Mouse (Mus musculus): ENCODE results near the gene Tmem131l. TPM values are rescaled to one million over a fixed set of nuclear protein-coding genes. Genes with fewer than 3 reads are reported as not detected.

Tmem131l gene
- total RNA-seq, 1 experiment: 31.5 TPM

DNA sequence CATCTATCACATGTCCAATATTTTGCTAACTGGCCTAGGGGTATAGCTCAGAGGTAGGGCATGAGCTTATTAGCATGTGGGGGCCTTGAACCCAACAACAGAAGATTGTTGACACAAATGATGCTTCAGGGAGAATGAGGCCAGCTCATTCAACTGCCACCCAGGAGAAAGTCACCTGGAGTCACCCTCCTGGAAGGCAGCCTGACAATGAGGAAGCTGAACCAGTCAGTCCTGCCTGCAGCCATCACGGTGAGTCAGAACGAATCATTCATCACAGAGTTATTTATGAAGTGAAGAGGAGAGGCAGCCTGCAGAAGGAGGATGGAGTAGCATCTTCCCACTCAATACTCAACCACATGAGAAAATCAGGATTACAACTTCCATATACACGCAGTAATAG is 124.9 kb downstream of the Tmem131l start:
- TF ChIP-seq HCFC1 (IDR thresholded peaks at IDR 0.05; ENCODE audit: borderline replicate concordance, insufficient read depth, low read length) (no peak), ZC3H11A (IDR thresholded peaks at IDR 0.05; ENCODE audit: borderline replicate concordance, low read depth, low read length) (no peak), CHD2 (IDR thresholded peaks at IDR 0.05; ENCODE audit: low read depth, low read length) (no peak), ZNF384 (IDR thresholded peaks at IDR 0.05; ENCODE audit: low read depth, low read length) (no peak), MAFK (IDR thresholded peaks at IDR 0.05; ENCODE audit: insufficient read depth, low read depth, low read length) (no peak)
- H3K27ac ChIP-seq (ENCODE audit: insufficient read depth, low read depth, low read length, poor library complexity, severe bottlenecking): no peak overlapping the region
- no peak overlapping the region for H3K9ac ChIP-seq (ENCODE audit: insufficient read depth, low read depth, low read length, poor library complexity, severe bottlenecking)
- H3K36me3 ChIP-seq (ENCODE audit: control insufficient read depth, insufficient read depth, low read length, poor library complexity, severe bottlenecking): peaks cover 30% of the 10 kb centered on the region
- no peak for DNase-seq (ENCODE audit: low read depth, low spot score)
- H3K4me1 ChIP-seq (ENCODE audit: control insufficient read depth in 2 of 2, insufficient read depth in 2 of 2, low read length in 2 of 2, poor library complexity in 1 of 2): no peaks in the 10 kb centered on the region
- in situ Hi-C loops (cut with MboI; ENCODE audit: low sequenced_read_pairs in 2 of 2, unreplicated experiment in 2 of 2): loop anchor here in 1 of 2 experiments (25.0 kb wide), 1 partner anchor 397 kb away; the partner anchor contains the start of gene Trim2
- no peak overlapping the region for H3K4me3 ChIP-seq (ENCODE audit: insufficient read depth in 1 of 2, low read depth in 1 of 2, low read length in 2 of 2, poor library complexity in 1 of 2, severe bottlenecking in 1 of 2)
- H3K9me3 ChIP-seq (ENCODE audit: control insufficient read depth, insufficient read depth, low read depth, low read length): no peaks in the 10 kb centered on the region

DNA sequence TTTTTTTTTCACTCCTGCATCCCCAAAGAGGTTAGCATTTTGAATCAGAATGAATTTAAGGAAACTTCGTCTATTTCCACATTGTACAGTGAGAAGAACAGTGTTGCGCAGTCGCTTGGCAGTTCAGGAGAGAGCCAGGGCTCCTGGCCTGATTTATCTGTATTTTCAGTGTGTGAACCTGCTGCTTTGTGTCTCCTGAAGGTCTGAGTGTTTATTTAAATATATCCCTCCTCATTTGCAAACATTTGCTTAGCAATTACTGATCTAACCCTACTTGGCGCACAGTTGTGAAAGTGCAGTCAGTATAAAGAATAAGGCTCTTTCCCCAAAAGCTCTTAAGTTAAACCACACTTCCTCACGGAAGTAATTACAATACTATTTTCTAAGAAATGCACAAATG is 129.3 kb downstream of the Tmem131l start:
- in situ Hi-C loops (cut with MboI; ENCODE audit: low sequenced_read_pairs in 2 of 2, unreplicated experiment in 2 of 2): loop anchor here in 1 of 2 experiments (25.0 kb wide), 1 partner anchor 402 kb away; the partner anchor contains the start of gene Trim2
- Histone ChIP-seq H3K4me1 (ENCODE audit: control insufficient read depth in 2 of 2, insufficient read depth in 2 of 2, low read length in 2 of 2, poor library complexity in 1 of 2) (no peaks in the 10 kb centered on the region), H3K36me3 (ENCODE audit: control insufficient read depth, insufficient read depth, low read length, poor library complexity, severe bottlenecking) (peaks cover 31% of the 10 kb centered on the region; the same call in 1 of the 2 replicates), H3K27ac (ENCODE audit: insufficient read depth, low read depth, low read length, poor library complexity, severe bottlenecking) (no peak overlapping the region), H3K9ac (ENCODE audit: insufficient read depth, low read depth, low read length, poor library complexity, severe bottlenecking) (no peak overlapping the region), H3K9me3 (ENCODE audit: control insufficient read depth, insufficient read depth, low read depth, low read length) (no peaks in the 10 kb centered on the region), H3K4me3 (ENCODE audit: insufficient read depth in 1 of 2, low read depth in 1 of 2, low read length in 2 of 2, poor library complexity in 1 of 2, severe bottlenecking in 1 of 2) (no peak overlapping the region)
- TF ChIP-seq ZC3H11A (IDR thresholded peaks at IDR 0.05; ENCODE audit: borderline replicate concordance, low read depth, low read length): no peak
- no peak for TF ChIP-seq CHD2 (IDR thresholded peaks at IDR 0.05; ENCODE audit: low read depth, low read length)
- no peak for TF ChIP-seq MAFK (IDR thresholded peaks at IDR 0.05; ENCODE audit: insufficient read depth, low read depth, low read length)
- TF ChIP-seq HCFC1 (IDR thresholded peaks at IDR 0.05; ENCODE audit: borderline replicate concordance, insufficient read depth, low read length): no peak
- no peak for TF ChIP-seq ZNF384 (IDR thresholded peaks at IDR 0.05; ENCODE audit: low read depth, low read length)
- DNase-seq (ENCODE audit: low read depth, low spot score): no peak

DNA sequence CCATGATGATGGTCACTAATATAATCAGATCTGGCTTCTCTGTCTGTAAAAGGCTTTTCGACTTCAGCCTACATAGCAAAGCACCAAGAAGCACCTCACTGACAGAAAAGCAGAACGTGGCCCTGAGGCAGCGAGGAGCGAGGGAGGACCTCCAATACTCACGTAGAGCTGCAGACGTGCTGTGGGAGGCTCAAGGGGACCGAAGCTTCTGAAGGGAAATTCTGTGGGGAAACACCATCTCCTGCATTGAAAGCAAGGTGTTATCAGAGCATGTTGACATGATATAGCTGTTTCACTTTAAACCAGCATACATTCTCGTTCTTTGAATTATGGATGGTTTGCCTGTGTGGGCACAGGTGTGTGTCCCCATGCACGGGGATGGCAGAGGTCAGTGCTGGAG is 133.8 kb downstream of the Tmem131l start:
- TF ChIP-seq ZNF384 (IDR thresholded peaks at IDR 0.05; ENCODE audit: low read depth, low read length): no peak
- TF ChIP-seq CHD2 (IDR thresholded peaks at IDR 0.05; ENCODE audit: low read depth, low read length): no peak
- TF ChIP-seq MAFK (IDR thresholded peaks at IDR 0.05; ENCODE audit: insufficient read depth, low read depth, low read length): no peak
- no peak for TF ChIP-seq ZC3H11A (IDR thresholded peaks at IDR 0.05; ENCODE audit: borderline replicate concordance, low read depth, low read length)
- TF ChIP-seq HCFC1 (IDR thresholded peaks at IDR 0.05; ENCODE audit: borderline replicate concordance, insufficient read depth, low read length): no peak
- in situ Hi-C loops (cut with MboI; ENCODE audit: low sequenced_read_pairs in 2 of 2, unreplicated experiment in 2 of 2): loop anchor here in 1 of 2 experiments (25.0 kb wide), 1 partner anchor 406 kb away; the partner anchor contains the start of gene Trim2
- DNase-seq (ENCODE audit: low read depth, low spot score): no peak
- H3K4me1 ChIP-seq (ENCODE audit: control insufficient read depth in 2 of 2, insufficient read depth in 2 of 2, low read length in 2 of 2, poor library complexity in 1 of 2): peaks cover 0 to 2% of the 10 kb centered on the region in 2 experiments; a peak in 1 of 4 replicates
- H3K9me3 ChIP-seq (ENCODE audit: control insufficient read depth, insufficient read depth, low read depth, low read length): no peaks in the 10 kb centered on the region
- H3K27ac ChIP-seq (ENCODE audit: insufficient read depth, low read depth, low read length, poor library complexity, severe bottlenecking): no peak overlapping the region
- peaks cover 53% of the 10 kb centered on the region for H3K36me3 ChIP-seq (ENCODE audit: control insufficient read depth, insufficient read depth, low read length, poor library complexity, severe bottlenecking)
- no peak overlapping the region for H3K9ac ChIP-seq (ENCODE audit: insufficient read depth, low read depth, low read length, poor library complexity, severe bottlenecking)
- no peak overlapping the region for H3K4me3 ChIP-seq (ENCODE audit: insufficient read depth in 1 of 2, low read depth in 1 of 2, low read length in 2 of 2, poor library complexity in 1 of 2, severe bottlenecking in 1 of 2)

DNA sequence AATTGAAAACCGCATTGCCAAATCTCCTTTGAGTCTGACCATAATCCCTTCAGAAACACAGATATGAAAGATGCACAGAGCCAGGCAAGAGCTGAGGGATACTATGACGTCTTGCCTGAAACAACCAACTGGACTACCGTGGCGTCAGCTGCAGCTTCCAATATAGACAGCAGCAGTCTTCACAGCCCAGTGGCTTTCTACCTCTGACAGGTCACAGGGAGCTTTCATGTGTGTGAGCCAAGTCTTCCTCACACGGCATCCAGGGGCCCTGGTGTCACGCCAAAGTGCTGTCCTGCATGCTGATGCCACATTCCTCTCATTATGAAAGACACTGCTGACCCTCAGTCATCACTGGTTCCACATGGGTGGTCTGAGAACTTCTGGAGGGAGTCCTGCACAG is 134.8 kb downstream of the Tmem131l start:
- Histone ChIP-seq H3K27ac (ENCODE audit: insufficient read depth, low read depth, low read length, poor library complexity, severe bottlenecking) (no peak overlapping the region), H3K9ac (ENCODE audit: insufficient read depth, low read depth, low read length, poor library complexity, severe bottlenecking) (no peak overlapping the region), H3K4me3 (ENCODE audit: insufficient read depth in 1 of 2, low read depth in 1 of 2, low read length in 2 of 2, poor library complexity in 1 of 2, severe bottlenecking in 1 of 2) (no peak overlapping the region), H3K4me1 (ENCODE audit: control insufficient read depth in 2 of 2, insufficient read depth in 2 of 2, low read length in 2 of 2, poor library complexity in 1 of 2) (peaks cover 0 to 2% of the 10 kb centered on the region in 2 experiments; a peak in 1 of 4 replicates), H3K9me3 (ENCODE audit: control insufficient read depth, insufficient read depth, low read depth, low read length) (no peaks in the 10 kb centered on the region), H3K36me3 (ENCODE audit: control insufficient read depth, insufficient read depth, low read length, poor library complexity, severe bottlenecking) (peaks cover 56% of the 10 kb centered on the region)
- DNase-seq (ENCODE audit: low read depth, low spot score): no peak
- in situ Hi-C loops (cut with MboI; ENCODE audit: low sequenced_read_pairs in 2 of 2, unreplicated experiment in 2 of 2): loop anchor here in 1 of 2 experiments (25.0 kb wide), 1 partner anchor 407 kb away; the partner anchor contains the start of gene Trim2
- TF ChIP-seq ZC3H11A (IDR thresholded peaks at IDR 0.05; ENCODE audit: borderline replicate concordance, low read depth, low read length) (no peak), CHD2 (IDR thresholded peaks at IDR 0.05; ENCODE audit: low read depth, low read length) (no peak), ZNF384 (IDR thresholded peaks at IDR 0.05; ENCODE audit: low read depth, low read length) (no peak), MAFK (IDR thresholded peaks at IDR 0.05; ENCODE audit: insufficient read depth, low read depth, low read length) (no peak)

Measured in ES-E14 (cell line).